Mouse (Mus musculus) neural tube, embryonic 12.5 days (tissue): ENCODE measurements at regions not wholly inside any gene's neighbourhood (a gene's known extent, or its start where the extent isn't known, plus 50 kb on each side); places are given as distances from the start of the nearest gene placed in this dataset.

Experiments used
- ATAC-seq: fragments of 200-750 bp; cut with Nextera tagmentation; 2 replicates; pipeline ENCODE4 v1.8.0; 2017; ENCODE audit warnings: low read depth, mild to moderate bottlenecking, moderate TSS enrichment, moderate library complexity; ENCODE audit not compliant: low FRiP score
- H3K27ac ChIP-seq: fragments of 300-500 bp; sonication (generic); 2 replicates; pipeline ENCODE4 v1.5.1; 2016
- H3K27me3 ChIP-seq: fragments of 300-500 bp; sonication (generic); replicated peaks from 2 replicates; pipeline ENCODE4 v1.6.1; 2016; ENCODE audit warnings: mild to moderate bottlenecking
- H3K36me3 ChIP-seq: fragments of 300-500 bp; sonication (generic); 2 replicates; pipeline ENCODE4 v1.6.1; 2016; ENCODE audit warnings: mild to moderate bottlenecking
- H3K4me1 ChIP-seq: fragments of 300-500 bp; sonication (generic); 2 replicates; pipeline ENCODE4 v1.6.1; 2016
- H3K4me2 ChIP-seq: fragments of 300-500 bp; sonication (generic); replicated peaks from 2 replicates; pipeline ENCODE4 v1.6.1; 2016; ENCODE audit warnings: mild to moderate bottlenecking
- H3K4me3 ChIP-seq: fragments of 300-500 bp; sonication (generic); 2 replicates; pipeline ENCODE4 v1.5.1; 2016
- H3K9ac ChIP-seq: fragments of 300-500 bp; sonication (generic); 2 replicates; pipeline ENCODE4 v1.6.1; 2016; ENCODE audit warnings: mild to moderate bottlenecking
- H3K9me3 ChIP-seq: fragments of 300-500 bp; sonication (generic); 2 replicates; pipeline ENCODE4 v1.6.1; 2016; ENCODE audit warnings: mild to moderate bottlenecking
- WGBS: fragments of 180-500 bp; shearing (Covaris S2); methylation state at CpG from one replicate; pipeline ENCODE4 v1.1.7; 2016; 5-methylcytosine and 5-hydroxymethylcytosine counted together

DNA sequence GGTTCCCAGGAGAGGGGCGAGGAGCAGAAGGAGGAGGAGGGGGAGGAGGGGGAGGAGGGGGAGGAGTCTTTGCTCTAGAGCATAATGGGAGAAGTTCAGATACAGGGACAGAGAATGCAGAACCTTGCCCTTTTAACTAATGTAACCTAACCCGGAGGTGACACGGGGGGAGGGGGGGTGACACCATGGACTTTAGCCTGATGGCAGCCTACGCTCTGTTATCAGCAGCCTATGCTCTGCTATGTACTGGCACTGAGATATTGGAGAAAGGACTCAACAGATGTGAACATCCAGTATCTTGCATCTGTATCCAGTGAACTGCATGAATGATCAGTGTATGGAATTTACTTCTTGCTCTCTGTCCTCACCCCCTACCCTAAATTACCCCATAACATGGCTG, 77.7 kb upstream of the S1pr1 start:
- Histone ChIP-seq H3K4me2 (no peak overlapping the region), H3K27me3 (no peaks in the 10 kb centered on the region), H3K9ac (no peak overlapping the region), H3K9me3 (no peaks in the 10 kb centered on the region), H3K27ac (no peak overlapping the region), H3K4me1 (no peaks in the 10 kb centered on the region), H3K36me3 (no peaks in the 10 kb centered on the region), H3K4me3 (no peak overlapping the region)
- ATAC-seq, result no peak
- 77% methylated on average over 4 of the region's 4 CpGs for WGBS

DNA sequence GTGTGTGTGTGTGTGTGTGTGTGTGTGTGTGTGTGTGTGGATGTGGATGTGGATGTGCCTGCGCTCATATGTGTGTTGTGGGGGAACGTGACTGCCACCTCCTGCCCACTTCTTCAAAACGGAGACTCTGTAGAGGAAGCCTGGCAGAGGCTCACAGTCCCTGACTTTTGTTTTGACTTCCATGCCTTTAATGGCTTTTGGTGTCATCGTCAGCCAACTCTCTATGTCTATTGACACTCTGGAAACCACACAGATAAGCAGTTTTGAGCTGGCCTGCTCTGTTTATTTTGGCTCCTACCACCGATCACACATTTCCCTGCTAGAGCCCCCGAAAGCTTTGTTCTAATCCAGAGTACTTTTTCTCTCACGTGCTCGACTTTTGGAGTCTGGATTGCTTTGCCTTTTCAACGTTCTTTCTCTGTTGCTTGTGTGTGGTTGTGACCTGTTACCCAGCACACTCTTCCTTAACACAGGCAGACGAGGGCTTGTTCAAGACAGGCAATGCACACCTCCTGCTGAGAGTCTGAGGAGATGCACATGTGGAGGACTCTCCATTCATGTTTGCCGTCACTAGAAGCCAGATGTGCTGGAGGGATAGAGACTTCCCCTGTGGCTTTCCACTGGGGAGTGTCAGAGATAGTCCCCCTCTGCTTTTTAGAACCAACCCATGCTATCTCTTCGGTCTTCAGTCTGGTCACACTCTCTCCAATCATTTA, 78.6 kb upstream of the S1pr1 start:
- Histone ChIP-seq H3K27ac (no peak overlapping the region), H3K9ac (no peak overlapping the region), H3K27me3 (no peaks in the 10 kb centered on the region), H3K36me3 (no peaks in the 10 kb centered on the region), H3K4me2 (no peak overlapping the region), H3K9me3 (no peaks in the 10 kb centered on the region), H3K4me3 (no peak overlapping the region), H3K4me1 (no peaks in the 10 kb centered on the region)
- ATAC-seq, result no peak
- 64% methylated on average over 12 of the region's 12 CpGs for WGBS

GRCm38 (mm10) chr3:115799326-115799725, 84.5 kb upstream of the S1pr1 start:
- H3K36me3 ChIP-seq, result no peaks in the 10 kb centered on the region
- H3K4me2 ChIP-seq, result no peak overlapping the region
- H3K4me3 ChIP-seq, result no peak overlapping the region
- no peaks in the 10 kb centered on the region for H3K27me3 ChIP-seq
- H3K27ac ChIP-seq, result no peak overlapping the region
- ATAC-seq, result no peak
- no peak overlapping the region for H3K9ac ChIP-seq
- 90% methylated on average over 10 of the region's 10 CpGs for WGBS
- H3K9me3 ChIP-seq, result no peaks in the 10 kb centered on the region
- no peaks in the 10 kb centered on the region for H3K4me1 ChIP-seq

GRCm38 (mm10) chr3:115799981-115800380, 85.1 kb upstream of the S1pr1 start:
- Histone ChIP-seq H3K4me2 (no peak overlapping the region), H3K4me3 (no peak overlapping the region), H3K4me1 (no peaks in the 10 kb centered on the region), H3K27ac (no peak overlapping the region), H3K27me3 (no peaks in the 10 kb centered on the region), H3K9ac (no peak overlapping the region), H3K36me3 (no peaks in the 10 kb centered on the region), H3K9me3 (no peaks in the 10 kb centered on the region)
- 91% methylated on average over 2 of the region's 2 CpGs for WGBS
- ATAC-seq, result no peak

- Histone ChIP-seq H3K27me3 (no peaks in the 10 kb centered on the region), H3K4me1 (no peaks in the 10 kb centered on the region), H3K9me3 (no peaks in the 10 kb centered on the region), H3K4me2 (no peak overlapping the region), H3K27ac (no peak overlapping the region), H3K36me3 (no peaks in the 10 kb centered on the region), H3K9ac (no peak overlapping the region), H3K4me3 (no peak overlapping the region)
- 47% methylated on average over 5 of the region's 5 CpGs for WGBS
- no peak for ATAC-seq
Measured at GRCm38 (mm10) chr3:115800873-115801272, 86.0 kb upstream of the S1pr1 start.

GRCm38 (mm10) chr3:115801581-115802200, 85.9 kb upstream of the Dph5 start:
- no peaks in the 10 kb centered on the region for H3K9me3 ChIP-seq
- H3K27me3 ChIP-seq, result no peaks in the 10 kb centered on the region
- WGBS, result 82% methylated on average over 5 of the region's 5 CpGs
- ATAC-seq, result no peak
- no peak overlapping the region for H3K4me3 ChIP-seq
- no peaks in the 10 kb centered on the region for H3K4me1 ChIP-seq
- no peak overlapping the region for H3K27ac ChIP-seq
- H3K9ac ChIP-seq, result no peak overlapping the region
- no peak overlapping the region for H3K4me2 ChIP-seq
- H3K36me3 ChIP-seq, result no peaks in the 10 kb centered on the region

GRCm38 (mm10) chr3:115804616-115805015, 83.0 kb upstream of the Dph5 start:
- H3K4me3 ChIP-seq, result no peak overlapping the region
- H3K9me3 ChIP-seq, result no peaks in the 10 kb centered on the region
- WGBS, result 78% methylated on average over 3 of the region's 3 CpGs
- no peak overlapping the region for H3K9ac ChIP-seq
- no peak overlapping the region for H3K27ac ChIP-seq
- no peak overlapping the region for H3K4me2 ChIP-seq
- H3K4me1 ChIP-seq, result no peaks in the 10 kb centered on the region
- H3K36me3 ChIP-seq, result no peaks in the 10 kb centered on the region
- no peak for ATAC-seq
- H3K27me3 ChIP-seq, result no peaks in the 10 kb centered on the region

DNA sequence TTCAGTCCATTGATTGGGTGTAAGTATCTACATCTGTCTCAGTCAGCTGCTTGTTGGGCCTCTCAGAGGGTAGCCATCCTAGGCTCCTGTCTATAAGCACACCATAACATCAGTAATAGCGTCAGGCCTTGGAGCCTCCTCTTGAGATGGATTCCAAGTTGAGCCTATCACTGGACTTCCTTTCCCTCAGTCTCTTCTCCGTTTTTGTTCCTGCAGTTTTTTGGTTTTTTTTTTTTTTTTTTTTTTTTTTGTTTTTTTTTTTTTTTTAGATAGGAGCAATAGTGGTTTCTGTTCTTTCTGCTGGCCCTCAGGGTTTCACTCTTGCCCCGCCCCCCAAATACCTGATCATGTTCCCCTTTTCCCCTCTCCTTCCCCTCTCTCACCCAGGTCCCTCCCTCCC, 80.6 kb upstream of the Dph5 start:
- Histone ChIP-seq H3K27ac (no peak overlapping the region), H3K36me3 (no peaks in the 10 kb centered on the region), H3K9me3 (no peaks in the 10 kb centered on the region), H3K4me3 (no peak overlapping the region), H3K9ac (no peak overlapping the region), H3K4me1 (no peaks in the 10 kb centered on the region), H3K27me3 (no peaks in the 10 kb centered on the region), H3K4me2 (no peak overlapping the region)
- ATAC-seq, result no peak
- 86% methylated on average over 3 of the region's 3 CpGs for WGBS

- no peaks in the 10 kb centered on the region for H3K36me3 ChIP-seq
- ATAC-seq, result no peak
- no peak overlapping the region for H3K4me2 ChIP-seq
- no peaks in the 10 kb centered on the region for H3K27me3 ChIP-seq
- WGBS, result 72% methylated on average over 4 of the region's 4 CpGs
- H3K4me1 ChIP-seq, result no peaks in the 10 kb centered on the region
- no peaks in the 10 kb centered on the region for H3K9me3 ChIP-seq
- no peak overlapping the region for H3K4me3 ChIP-seq
- H3K27ac ChIP-seq, result no peak overlapping the region
- H3K9ac ChIP-seq, result no peak overlapping the region
Measured at GRCm38 (mm10) chr3:115815168-115815567, 72.5 kb upstream of the Dph5 start.

GRCm38 (mm10) chr3:115815571-115816156, 72.0 kb upstream of the Dph5 start:
- H3K27ac ChIP-seq, result no peak overlapping the region
- H3K9ac ChIP-seq, result no peak overlapping the region
- H3K36me3 ChIP-seq, result no peaks in the 10 kb centered on the region
- no peak overlapping the region for H3K4me2 ChIP-seq
- no peak for ATAC-seq
- H3K27me3 ChIP-seq, result no peaks in the 10 kb centered on the region
- H3K4me3 ChIP-seq, result no peak overlapping the region
- no peaks in the 10 kb centered on the region for H3K9me3 ChIP-seq
- WGBS, result 78% methylated on average over 12 of the region's 12 CpGs
- no peaks in the 10 kb centered on the region for H3K4me1 ChIP-seq

DNA sequence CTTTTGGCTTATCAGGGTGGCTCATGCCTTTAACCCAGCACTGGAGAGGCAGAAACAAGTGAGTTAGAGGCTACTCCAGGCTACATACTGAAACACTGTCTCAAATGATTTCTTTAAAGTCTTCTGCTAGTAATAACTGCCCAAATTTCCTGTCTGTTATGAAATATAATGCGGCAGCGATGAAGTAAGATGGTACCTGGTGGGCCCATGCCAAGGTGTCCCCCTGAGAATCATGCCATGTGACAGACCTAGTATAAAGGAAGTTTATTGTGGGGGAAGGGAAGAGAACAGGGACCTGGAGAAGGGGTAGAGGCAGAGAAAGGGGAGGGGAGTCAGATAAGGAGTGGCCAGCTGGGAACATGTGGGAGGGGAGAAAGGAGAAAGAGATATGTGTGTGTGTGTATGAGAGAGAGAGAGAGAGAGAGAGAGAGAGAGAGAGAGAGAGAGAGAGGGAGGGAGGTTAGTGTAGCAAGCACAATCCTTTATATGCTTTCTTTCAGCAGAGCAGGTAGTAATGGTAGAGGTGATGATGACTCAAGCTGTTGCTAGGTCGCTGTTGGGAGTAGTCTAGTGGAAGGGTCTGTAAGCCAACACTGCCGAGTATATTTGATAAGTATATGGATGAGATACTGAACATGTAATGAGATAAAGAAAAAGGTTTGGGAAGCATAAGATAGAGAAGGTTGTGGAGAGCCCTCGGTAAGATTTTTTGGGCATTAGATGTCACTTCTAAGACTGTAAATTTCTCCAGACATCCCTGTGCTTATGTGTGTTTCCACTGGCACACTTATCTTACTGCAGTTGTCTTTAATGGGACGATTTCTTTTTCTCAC, 71.1 kb upstream of the Dph5 start:
- WGBS, result 87% methylated on average over 6 of the region's 6 CpGs
- H3K27ac ChIP-seq, result no peak overlapping the region

DNA sequence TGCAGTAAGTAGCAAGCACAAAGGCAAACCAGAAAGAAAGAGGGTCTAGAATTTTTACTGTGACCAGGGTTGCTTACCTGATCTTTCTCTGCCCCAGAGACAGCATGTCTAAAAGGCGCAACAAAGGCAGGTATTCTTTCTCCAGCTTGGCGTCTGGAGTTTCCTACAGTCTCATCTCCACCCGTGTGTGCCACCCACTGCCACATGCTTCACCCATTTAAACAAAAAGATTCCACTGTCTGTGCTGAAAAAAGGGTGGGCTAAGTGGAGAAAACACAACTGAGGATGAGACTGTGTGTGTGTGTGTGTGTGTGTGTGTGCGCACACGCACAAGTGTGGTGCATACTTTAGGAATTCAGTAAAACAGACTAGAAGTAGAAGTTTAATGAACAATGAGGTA, 69.9 kb upstream of the Dph5 start:
- 90% methylated on average over 5 of the region's 5 CpGs for WGBS
- Histone ChIP-seq H3K27ac (no peak overlapping the region), H3K9ac (no peak overlapping the region), H3K9me3 (no peaks in the 10 kb centered on the region), H3K36me3 (no peaks in the 10 kb centered on the region), H3K4me3 (no peak overlapping the region), H3K4me2 (no peak overlapping the region), H3K4me1 (no peaks in the 10 kb centered on the region), H3K27me3 (no peaks in the 10 kb centered on the region)
- no peak for ATAC-seq

More for the DNA sequence above, 71.1 kb upstream of the Dph5 start:
- ATAC-seq, result no peak
- Histone ChIP-seq H3K9ac (no peak overlapping the region), H3K36me3 (no peaks in the 10 kb centered on the region), H3K4me1 (no peaks in the 10 kb centered on the region), H3K9me3 (no peaks in the 10 kb centered on the region), H3K4me2 (no peak overlapping the region), H3K27me3 (no peaks in the 10 kb centered on the region), H3K4me3 (no peak overlapping the region)
